In the genomic region with DNA sequence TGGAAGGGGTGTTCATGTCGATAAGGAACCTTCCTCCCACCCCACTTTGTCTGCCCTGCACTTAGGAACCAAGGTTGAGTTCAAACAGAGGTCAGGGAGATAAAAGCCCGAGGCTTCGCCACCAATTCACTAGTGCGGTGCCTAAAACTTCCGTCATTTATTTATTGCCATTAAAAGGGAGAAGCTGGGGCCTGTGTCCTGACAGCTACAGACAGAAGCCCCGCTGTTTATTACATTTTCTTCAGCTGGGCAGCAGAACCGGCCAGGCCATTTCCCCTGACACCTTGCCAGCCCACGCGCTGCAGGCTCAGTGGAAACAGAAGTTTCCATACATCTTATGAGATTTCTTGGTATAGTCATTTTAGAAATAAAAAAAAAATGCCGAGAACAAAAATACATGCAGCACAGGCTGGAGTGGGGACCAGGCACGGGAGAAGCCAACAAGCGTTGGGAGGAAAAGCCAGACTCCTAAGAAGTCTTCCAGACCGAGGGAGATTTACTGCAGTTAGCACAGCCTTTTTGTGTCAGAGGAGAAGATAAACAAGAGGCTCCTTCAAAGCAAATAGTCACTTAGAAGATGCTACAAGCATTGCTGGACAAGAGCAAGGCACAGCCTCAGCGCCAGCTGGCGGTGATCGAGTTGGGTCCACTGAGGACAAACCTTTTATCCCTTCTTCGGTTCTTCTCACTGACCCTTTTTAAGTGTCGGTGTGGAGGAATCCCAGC, we compare ENCODE assay signal across 10 mouse cellular contexts.
DNase-seq lines count a peak whose midpoint lies in the region; ATAC-seq and TF ChIP-seq lines count a peak whose summit lies in the region.
"Had no signal": no experiment of that assay in that cellular context is flagged by ENCODE, and none has a peak within 500 bp of the region (broad histone marks: within the 10 kb centered on the region; RNA-seq: fewer than 3 reads in every experiment).

No protein-coding gene starts in this region.

- intact Hi-C loops in gastrocnemius, postnatal 36 days (cut with DNase I), result no loop called here

- no peak for TF ChIP-seq CTCF in lung, embryonic 14.5 days (IDR thresholded peaks at IDR 0.05; ENCODE audit: low read depth)

- ATAC-seq in lung, embryonic 14.5 days (ENCODE audit: insufficient read depth), result peak; percentile 75
- ATAC-seq in midbrain, embryonic 15.5 days (replicated peaks), result no peak

- peak overlapping the region; percentile 92 for H3K27ac ChIP-seq in lung, embryonic 14.5 days (ENCODE audit: low read depth)
- no peak overlapping the region for H3K27ac ChIP-seq in midbrain, embryonic 15.5 days
- H3K27ac ChIP-seq: embryonic facial prominence, embryonic 15.5 days had no signal

- H3K9me3 ChIP-seq in lung, embryonic 14.5 days (ENCODE audit: low read depth, low read length), result no peaks in the 10 kb centered on the region
- H3K9me3 ChIP-seq in midbrain, embryonic 15.5 days, result no peaks in the 10 kb centered on the region
- H3K9me3 ChIP-seq: embryonic facial prominence, embryonic 15.5 days had no signal

- peak; percentile 3 for DNase-seq in cerebellum, adult 9-10 months
- no peak for DNase-seq in cerebellum, adult 11-12 months
- DNase-seq in cerebellum, adult 9-11 months, result peak; percentile 3
- peak; percentile 9 to 27 for DNase-seq in gastrocnemius, postnatal 36 days
- peak; percentile 46 for DNase-seq in kidney, adult 11 months
- peak; percentile 87 for DNase-seq in lung, embryonic 14.5 days
- peak; percentile 31 for DNase-seq in skeletal muscle tissue, adult 2 months (ENCODE audit: low read depth, low spot score)

- no peaks in the 10 kb centered on the region for H3K27me3 ChIP-seq in lung, embryonic 14.5 days (ENCODE audit: insufficient read depth, low read length)
- H3K27me3 ChIP-seq in midbrain, embryonic 15.5 days (replicated peaks), result no peaks in the 10 kb centered on the region
- H3K27me3 ChIP-seq: CH12.LX; embryonic facial prominence, embryonic 15.5 days had no signal

- no peak overlapping the region for H3K9ac ChIP-seq in lung, embryonic 14.5 days
- H3K9ac ChIP-seq in midbrain, embryonic 15.5 days, result no peak overlapping the region
- H3K9ac ChIP-seq: embryonic facial prominence, embryonic 15.5 days had no signal

- H3K36me3 ChIP-seq in lung, embryonic 14.5 days (ENCODE audit: insufficient read depth), result no peaks in the 10 kb centered on the region
- no peaks in the 10 kb centered on the region for H3K36me3 ChIP-seq in midbrain, embryonic 15.5 days (replicated peaks)
- H3K36me3 ChIP-seq: embryonic facial prominence, embryonic 15.5 days had no signal

- H3K4me3 ChIP-seq in lung, embryonic 14.5 days (ENCODE audit: low read depth, low read length), result no peak overlapping the region
- no peak overlapping the region for H3K4me3 ChIP-seq in midbrain, embryonic 15.5 days
- H3K4me3 ChIP-seq: embryonic facial prominence, embryonic 15.5 days had no signal

- peaks cover 31% of the 10 kb centered on the region for H3K4me1 ChIP-seq in lung, embryonic 14.5 days (ENCODE audit: insufficient read depth)
- H3K4me1 ChIP-seq in midbrain, embryonic 15.5 days, result no peaks in the 10 kb centered on the region

- H3K4me2 ChIP-seq in lung, embryonic 14.5 days, result peak overlapping the region; percentile 48
- H3K4me2 ChIP-seq in midbrain, embryonic 15.5 days, result no peak overlapping the region
- H3K4me2 ChIP-seq: embryonic facial prominence, embryonic 15.5 days had no signal

- 4% methylated on average over 18 of the region's 18 CpGs for WGBS in lung, embryonic 14.5 days
- 59% methylated on average over 18 of the region's 18 CpGs for WGBS in midbrain, embryonic 15.5 days
